Mouse (Mus musculus) CD8-positive naive resting alpha-beta T cell, adult 2 months (primary cell): ENCODE results near the gene Gnb1.
A peak's percentile ranks its signal among the peaks of the same experiment; 100 is the strongest.
"Not testable (repeated sequence)": the region's sequence is repeated elsewhere in the genome, so short reads cannot be mapped to it uniquely, and the experiment has no call there.

Source experiments
- DNase-seq, 2 experiments: peaks; one replicate each; pipeline ENCODE4 v3.0.0; 2022; ENCODE audit warnings: low read depth in 2 of 2, low spot score in 2 of 2

Gene Gnb1

GRCm38 (mm10) chr4:155490990-155491504, at the start of gene Gnb1:
TSS of gene Gnb1 (plus strand) at chr4:155491361.
- peak; percentile 88 to 93 for DNase-seq

DNA sequence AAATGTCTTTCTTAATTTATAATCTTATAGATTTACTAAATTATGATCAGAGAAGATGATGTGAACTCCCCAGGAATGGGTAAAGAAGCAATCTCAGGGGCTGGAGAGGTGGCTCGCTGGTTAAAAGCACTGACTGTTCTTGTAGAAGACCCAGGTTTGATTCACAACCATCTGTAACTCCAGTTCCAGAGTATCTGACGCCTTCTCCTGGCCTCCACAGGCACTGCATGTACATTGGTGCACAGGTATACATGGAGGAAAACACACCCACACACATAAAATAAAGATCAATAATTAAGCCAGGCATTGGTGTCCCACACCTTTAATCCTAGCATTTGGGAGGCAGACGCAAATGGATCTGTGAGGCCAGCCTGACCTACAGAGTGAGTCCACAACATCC, 48.4 kb upstream of the Gnb1 start:
- DNase-seq = no peak

- no peak for DNase-seq
Measured at GRCm38 (mm10) chr4:155451597-155451996, 39.6 kb upstream of the Gnb1 start.

DNA sequence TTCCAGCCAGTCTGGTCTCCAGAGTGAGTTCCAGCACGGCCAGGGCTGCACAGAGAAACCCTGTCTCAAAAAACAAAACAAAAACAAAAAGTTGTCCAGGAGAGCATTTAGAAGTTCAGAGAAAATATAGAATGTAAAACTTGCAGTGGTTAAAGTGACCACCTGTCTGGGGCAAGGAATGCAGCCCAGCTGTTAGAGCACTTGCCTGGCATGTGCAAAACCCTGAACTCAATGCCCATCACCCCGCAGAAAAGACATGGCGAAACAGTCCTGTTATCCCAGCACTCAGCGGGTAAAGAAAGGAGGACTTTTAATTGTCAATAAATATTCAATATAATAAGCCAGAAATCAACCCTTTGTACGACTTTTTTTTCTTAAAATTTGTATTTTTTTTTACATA, 32.6 kb upstream of the Gnb1 start:
- DNase-seq = no peak

DNA sequence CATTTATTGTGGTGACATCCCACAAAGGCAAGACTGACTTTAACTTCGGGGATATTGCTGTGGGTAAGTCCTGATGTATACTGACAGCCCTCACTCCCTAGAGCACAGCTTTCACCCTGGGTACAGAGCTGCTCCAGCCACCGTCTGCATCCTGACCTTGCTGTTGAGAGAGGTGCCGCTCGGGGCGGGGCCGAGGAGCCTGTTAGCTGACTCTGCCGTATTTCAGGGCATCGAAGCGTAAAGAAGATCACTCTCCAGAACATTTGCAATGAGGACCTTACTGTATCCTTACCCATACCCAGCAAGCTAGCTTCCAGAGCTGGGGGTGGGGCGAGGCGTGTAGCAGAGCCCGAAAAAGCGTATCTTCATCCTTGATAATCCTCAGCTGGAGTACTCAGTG, 28.1 kb upstream of the Gnb1 start:
- no peak for DNase-seq

GRCm38 (mm10) chr4:155463611-155464010, 27.6 kb upstream of the Gnb1 start:
- no peak for DNase-seq

GRCm38 (mm10) chr4:155464061-155464460, 27.1 kb upstream of the Gnb1 start:
- no peak for DNase-seq

- no peak for DNase-seq
Measured at GRCm38 (mm10) chr4:155465607-155466006, 25.6 kb upstream of the Gnb1 start.

GRCm38 (mm10) chr4:155466080-155466479, 25.1 kb upstream of the Gnb1 start:
- no peak for DNase-seq

GRCm38 (mm10) chr4:155467237-155468010, 23.7 kb upstream of the Gnb1 start:
- DNase-seq = no peak

DNA sequence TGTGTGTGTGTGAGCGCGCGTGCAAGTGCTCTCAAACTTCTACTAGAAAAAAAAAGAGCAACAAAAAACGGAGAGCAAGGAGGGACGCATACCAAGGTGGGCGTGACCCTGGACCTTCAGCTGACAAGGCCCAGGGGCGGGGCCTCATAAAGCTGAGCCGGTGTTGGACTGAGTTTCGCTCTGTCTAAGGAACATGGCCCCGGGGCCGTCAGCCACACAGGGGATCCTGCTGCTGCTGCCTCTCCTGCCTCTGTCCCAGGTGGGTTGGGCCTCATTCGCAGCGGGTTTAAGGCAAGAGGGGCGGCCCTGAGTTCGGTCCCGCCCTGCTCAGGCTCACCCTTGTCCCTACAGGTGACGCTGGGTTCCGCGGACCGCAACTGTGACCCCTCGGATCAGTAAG, 22.2 kb upstream of the Gnb1 start, which contains the start of gene Tmem52:
Gene Tmem52, plus strand, starts transcription at position 163 of the 400 bp plus-strand sequence.
- no peak for DNase-seq

GRCm38 (mm10) chr4:155469590-155470262, 21.4 kb upstream of the Gnb1 start:
- DNase-seq = no peak

- DNase-seq = no peak
Measured at GRCm38 (mm10) chr4:155470263-155470953, 20.8 kb upstream of the Gnb1 start.

DNA sequence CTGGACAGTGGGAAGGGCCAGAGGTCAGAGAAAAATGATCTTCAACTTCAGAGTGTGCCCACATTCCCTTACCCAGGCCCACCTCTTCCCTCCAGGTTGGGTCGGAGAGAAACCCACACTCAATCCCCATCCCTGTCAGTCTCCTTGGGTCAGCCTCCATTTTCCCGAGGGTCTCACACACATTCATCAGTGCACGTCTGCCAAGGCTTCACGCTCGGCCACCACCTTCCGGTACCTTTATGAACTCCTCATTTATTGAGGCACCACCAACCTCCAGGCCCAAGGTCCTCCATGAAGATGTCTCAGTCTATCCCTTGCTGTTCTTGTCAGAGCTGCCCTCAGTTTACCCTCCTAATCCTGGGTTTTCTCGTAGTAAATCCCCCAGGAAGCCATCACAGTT, 20.2 kb upstream of the Gnb1 start:
- DNase-seq = no peak

DNA sequence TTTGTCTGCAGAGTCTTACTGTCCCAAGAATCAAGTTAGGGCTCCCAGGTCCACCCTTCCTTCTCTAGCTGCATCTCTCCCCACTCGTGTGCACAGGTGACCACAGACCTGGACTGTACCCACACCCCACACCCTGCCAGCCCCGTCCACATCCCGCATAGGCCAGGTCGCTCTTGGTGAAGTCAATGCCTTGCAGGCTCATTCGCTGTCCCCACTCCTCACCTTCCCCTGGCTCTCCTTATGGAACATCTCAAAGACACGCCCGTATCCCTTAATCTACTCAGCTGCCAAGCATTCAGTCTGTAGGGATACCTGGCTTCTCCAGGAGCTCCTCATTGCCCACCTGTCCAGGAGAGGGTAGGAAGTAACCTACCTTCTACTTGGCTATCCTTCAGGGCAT, 19.8 kb upstream of the Gnb1 start:
- DNase-seq = no peak

GRCm38 (mm10) chr4:155472716-155473290, 18.4 kb upstream of the Gnb1 start:
- no peak for DNase-seq

- no peak for DNase-seq
Measured at GRCm38 (mm10) chr4:155473319-155473718, 17.8 kb upstream of the Gnb1 start.

DNA sequence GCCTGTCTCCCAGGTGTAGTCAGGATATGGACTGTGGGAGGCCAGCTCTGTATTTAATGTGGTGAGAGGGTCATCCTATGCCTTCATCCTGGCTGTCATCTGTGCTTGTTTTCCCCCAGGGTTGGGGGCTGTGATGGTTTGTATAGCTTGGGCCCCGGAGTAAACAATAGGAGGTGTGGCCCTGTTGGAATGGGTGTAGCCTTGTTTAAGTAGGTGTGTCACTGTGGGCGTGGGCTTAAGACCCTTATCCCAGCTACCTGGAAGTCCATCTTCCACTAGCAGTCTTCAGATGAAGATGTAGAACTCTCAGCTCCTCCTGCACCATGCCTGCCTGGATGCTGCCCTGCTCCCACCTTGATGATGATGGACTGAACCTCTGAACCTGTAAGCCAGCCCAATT, 17.4 kb upstream of the Gnb1 start:
- not testable (repeated sequence) for DNase-seq

- peak; percentile 84 for DNase-seq
Measured at GRCm38 (mm10) chr4:155481381-155482124, 9.6 kb upstream of the Gnb1 start.

DNA sequence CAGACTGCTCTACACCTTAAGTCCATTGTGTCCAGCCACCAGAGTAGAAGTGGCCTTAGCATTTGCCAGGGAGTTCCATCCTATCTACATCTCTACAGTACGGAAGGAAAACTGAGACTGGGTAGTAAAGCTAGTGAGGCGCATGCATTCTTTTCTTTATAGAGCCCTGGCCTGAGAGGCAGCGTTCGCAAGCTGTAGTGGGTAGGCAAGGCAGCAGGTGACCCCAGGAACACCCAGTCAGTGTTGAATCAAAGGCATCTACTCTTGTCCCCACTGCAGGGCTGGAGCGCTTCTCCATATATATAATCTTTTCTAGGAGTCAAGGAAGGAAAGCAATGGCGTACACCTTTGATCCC, 9.1 kb upstream of the Gnb1 start:
- DNase-seq = no peak
